Mouse (Mus musculus) cerebellum, adult 9-10 months (tissue): Measurements from ENCODE around the gene Cpm.

ENCODE experiments used
- DNase-seq: peaks from one replicate; pipeline ENCODE4 v3.0.0; 2022

Gene Cpm

GRCm38 (mm10) chr10:117650042-117650655 lies 20.8 kb downstream of the Cpm start:
- DNase-seq, result no peak

- no peak for DNase-seq
These were observed 21.4 kb downstream of the Cpm start for GRCm38 (mm10) chr10:117650725-117651124.

GRCm38 (mm10) chr10:117651587-117652377 lies 22.5 kb downstream of the Cpm start:
- DNase-seq, result no peak

GRCm38 (mm10) chr10:117652378-117652774 lies 23.1 kb downstream of the Cpm start:
- no peak for DNase-seq

- DNase-seq, result no peak
These were observed 23.9 kb downstream of the Cpm start for GRCm38 (mm10) chr10:117652930-117653778.

GRCm38 (mm10) chr10:117653779-117654173 lies 24.5 kb downstream of the Cpm start:
- DNase-seq, result no peak

GRCm38 (mm10) chr10:117654576-117655123 lies 25.4 kb downstream of the Cpm start:
- DNase-seq, result no peak

- no peak for DNase-seq
These were observed 26.2 kb downstream of the Cpm start for GRCm38 (mm10) chr10:117655460-117655859.

GRCm38 (mm10) chr10:117655908-117656661 lies 26.8 kb downstream of the Cpm start:
- DNase-seq, result no peak

- no peak for DNase-seq
These were observed 27.3 kb downstream of the Cpm start for GRCm38 (mm10) chr10:117656662-117656962.

- no peak for DNase-seq
These were observed 27.8 kb downstream of the Cpm start for GRCm38 (mm10) chr10:117656985-117657658.

GRCm38 (mm10) chr10:117657659-117658306 lies 28.5 kb downstream of the Cpm start:
- no peak for DNase-seq

GRCm38 (mm10) chr10:117658522-117659429 lies 29.5 kb downstream of the Cpm start:
- no peak for DNase-seq

- no peak for DNase-seq
These were observed 30.1 kb downstream of the Cpm start for GRCm38 (mm10) chr10:117659430-117659813.

- DNase-seq, result no peak
These were observed 30.5 kb downstream of the Cpm start for GRCm38 (mm10) chr10:117659819-117660218.

- no peak for DNase-seq
These were observed 33.2 kb downstream of the Cpm start for GRCm38 (mm10) chr10:117662316-117663055.

GRCm38 (mm10) chr10:117663056-117663864 lies 34.0 kb downstream of the Cpm start:
- DNase-seq, result no peak

GRCm38 (mm10) chr10:117663865-117664200 lies 34.5 kb downstream of the Cpm start:
- DNase-seq, result no peak
